Mouse (Mus musculus): ENCODE results near the gene Gm49630. TPM values are rescaled to one million over a fixed set of nuclear protein-coding genes. Genes with fewer than 3 reads are reported as not detected.

Gm49630 gene
- polyA plus RNA-seq, 1 experiment from 2014 or later, result not detected

Other genes starting within 250 kb of the Gm49630 start
- gene Rps6ka2, start 201.9 kb downstream of the Gm49630 start, polyA plus RNA-seq (2014; fragmentation: Nextera tagmentation; extraction: Ambion mirVana), result 20.2 and 20.8 TPM in 2 replicates
- not detected in 2 replicates for gene Tcp10a, start 47.3 kb downstream of the Gm49630 start, polyA plus RNA-seq (2014; fragmentation: Nextera tagmentation; extraction: Ambion mirVana)
- not detected in 2 replicates for gene Ttll2, start 19.3 kb downstream of the Gm49630 start, polyA plus RNA-seq (2014; fragmentation: Nextera tagmentation; extraction: Ambion mirVana)
- not detected in 2 replicates for gene Unc93a2, start 13.5 kb upstream of the Gm49630 start, polyA plus RNA-seq (2014; fragmentation: Nextera tagmentation; extraction: Ambion mirVana)

Measured in midbrain, embryonic 11.5 days (tissue).